Mouse (Mus musculus): ENCODE data around the gene Saysd1. TPM values are rescaled to one million over a fixed set of nuclear protein-coding genes. Genes with fewer than 3 reads are reported as not detected.
"Not testable (repeated sequence)": the region's sequence is repeated elsewhere in the genome, so short reads cannot be mapped to it uniquely, and the experiment has no call there.

The Saysd1 gene
- polyA plus RNA-seq, 1 experiment from 2014 or later = 11.2 TPM

- no peak overlapping the region for H3K4me3 ChIP-seq (ENCODE audit: low read length)
- no peaks in the 10 kb centered on the region for H3K9me3 ChIP-seq (ENCODE audit: control insufficient read depth, low read length)
- no peak overlapping the region for H3K9ac ChIP-seq (ENCODE audit: low read depth, low read length)
- H3K27me3 ChIP-seq (ENCODE audit: control insufficient read depth, insufficient read depth, low read length) = no peaks in the 10 kb centered on the region
- 59% methylated on average over 2 of the region's 2 CpGs for whole genome bisulfite sequencing
- H3K4me1 ChIP-seq (ENCODE audit: control insufficient read depth, insufficient read depth, low read length) = no peaks in the 10 kb centered on the region
- no peak for ATAC-seq (ENCODE audit: low FRiP score, low TSS enrichment)
- no peak overlapping the region for H3K27ac ChIP-seq (ENCODE audit: low read depth, low read length)
- no peaks in the 10 kb centered on the region for H3K36me3 ChIP-seq (ENCODE audit: control insufficient read depth, insufficient read depth, low read length)
- H3K4me2 ChIP-seq (replicated peaks; ENCODE audit: low read depth, low read length) = no peak overlapping the region
Measured at GRCm38 (mm10) chr14:20047291-20047690, 91.0 kb downstream of the Saysd1 start.

- 100% methylated on average over 1 of the region's 1 CpGs for WGBS
- Histone ChIP-seq H3K27ac (ENCODE audit: low read depth, low read length) (no peak overlapping the region), H3K27me3 (ENCODE audit: control insufficient read depth, insufficient read depth, low read length) (no peaks in the 10 kb centered on the region), H3K4me3 (ENCODE audit: low read length) (no peak overlapping the region), H3K36me3 (ENCODE audit: control insufficient read depth, insufficient read depth, low read length) (no peaks in the 10 kb centered on the region), H3K4me2 (replicated peaks; ENCODE audit: low read depth, low read length) (no peak overlapping the region), H3K9ac (ENCODE audit: low read depth, low read length) (no peak overlapping the region), H3K9me3 (ENCODE audit: control insufficient read depth, low read length) (no peaks in the 10 kb centered on the region), H3K4me1 (ENCODE audit: control insufficient read depth, insufficient read depth, low read length) (no peaks in the 10 kb centered on the region)
- no peak for ATAC-seq (ENCODE audit: low FRiP score, low TSS enrichment)
Measured at GRCm38 (mm10) chr14:20044036-20044435, 94.3 kb downstream of the Saysd1 start.

GRCm38 (mm10) chr14:20041836-20042235 is 96.5 kb downstream of the Saysd1 start:
- no peaks in the 10 kb centered on the region for H3K27me3 ChIP-seq (ENCODE audit: control insufficient read depth, insufficient read depth, low read length)
- no peak overlapping the region for H3K9ac ChIP-seq (ENCODE audit: low read depth, low read length)
- 68% methylated on average over 2 of the region's 2 CpGs for WGBS
- H3K4me2 ChIP-seq (replicated peaks; ENCODE audit: low read depth, low read length) = no peak overlapping the region
- no peak overlapping the region for H3K27ac ChIP-seq (ENCODE audit: low read depth, low read length)
- ATAC-seq (ENCODE audit: low FRiP score, low TSS enrichment) = no peak
- no peaks in the 10 kb centered on the region for H3K9me3 ChIP-seq (ENCODE audit: control insufficient read depth, low read length)
- H3K36me3 ChIP-seq (ENCODE audit: control insufficient read depth, insufficient read depth, low read length) = no peaks in the 10 kb centered on the region
- H3K4me3 ChIP-seq (ENCODE audit: low read length) = no peak overlapping the region
- no peaks in the 10 kb centered on the region for H3K4me1 ChIP-seq (ENCODE audit: control insufficient read depth, insufficient read depth, low read length)

DNA sequence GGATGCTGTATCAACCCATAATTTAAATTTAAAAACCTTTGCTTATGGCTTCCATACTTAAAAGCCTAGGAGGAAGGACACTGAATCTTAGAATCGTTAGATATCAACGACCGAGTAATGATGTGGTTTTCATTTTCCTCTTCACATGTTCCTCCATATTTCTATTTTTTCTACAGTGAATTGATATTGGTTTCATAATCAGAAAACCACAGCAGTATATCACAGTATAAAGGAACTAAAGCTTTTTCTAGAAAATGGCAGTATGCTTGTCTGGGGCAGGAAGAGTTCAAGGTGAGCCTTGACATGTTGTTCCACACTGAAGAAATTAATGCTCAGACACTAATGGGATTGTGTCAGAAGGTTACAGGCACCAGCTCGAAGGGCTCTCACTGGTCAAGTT is 97.4 kb downstream of the Saysd1 start:
- WGBS = 88% methylated on average over 4 of the region's 4 CpGs

GRCm38 (mm10) chr14:20039795-20040194 is 98.5 kb downstream of the Saysd1 start:
- ATAC-seq (ENCODE audit: low FRiP score, low TSS enrichment) = no peak
- H3K9me3 ChIP-seq (ENCODE audit: control insufficient read depth, low read length) = no peaks in the 10 kb centered on the region
- 87% methylated on average over 2 of the region's 2 CpGs for WGBS
- no peak overlapping the region for H3K9ac ChIP-seq (ENCODE audit: low read depth, low read length)
- no peak overlapping the region for H3K4me3 ChIP-seq (ENCODE audit: low read length)
- no peak overlapping the region for H3K4me2 ChIP-seq (replicated peaks; ENCODE audit: low read depth, low read length)
- no peaks in the 10 kb centered on the region for H3K27me3 ChIP-seq (ENCODE audit: control insufficient read depth, insufficient read depth, low read length)
- H3K27ac ChIP-seq (ENCODE audit: low read depth, low read length) = no peak overlapping the region
- no peaks in the 10 kb centered on the region for H3K36me3 ChIP-seq (ENCODE audit: control insufficient read depth, insufficient read depth, low read length)
- H3K4me1 ChIP-seq (ENCODE audit: control insufficient read depth, insufficient read depth, low read length) = no peaks in the 10 kb centered on the region

More for the DNA sequence above, 97.4 kb downstream of the Saysd1 start:
- Histone ChIP-seq H3K27me3 (ENCODE audit: control insufficient read depth, insufficient read depth, low read length) (no peaks in the 10 kb centered on the region), H3K36me3 (ENCODE audit: control insufficient read depth, insufficient read depth, low read length) (no peaks in the 10 kb centered on the region), H3K27ac (ENCODE audit: low read depth, low read length) (no peak overlapping the region), H3K4me2 (replicated peaks; ENCODE audit: low read depth, low read length) (no peak overlapping the region), H3K9ac (ENCODE audit: low read depth, low read length) (no peak overlapping the region), H3K9me3 (ENCODE audit: control insufficient read depth, low read length) (no peaks in the 10 kb centered on the region), H3K4me1 (ENCODE audit: control insufficient read depth, insufficient read depth, low read length) (no peaks in the 10 kb centered on the region), H3K4me3 (ENCODE audit: low read length) (no peak overlapping the region)
- ATAC-seq (ENCODE audit: low FRiP score, low TSS enrichment) = no peak

GRCm38 (mm10) chr14:20032738-20033116 is 105.6 kb downstream of the Saysd1 start:
- Histone ChIP-seq H3K36me3 (ENCODE audit: control insufficient read depth, insufficient read depth, low read length) (no peaks in the 10 kb centered on the region), H3K9ac (ENCODE audit: low read depth, low read length) (no peak overlapping the region), H3K4me1 (ENCODE audit: control insufficient read depth, insufficient read depth, low read length) (no peaks in the 10 kb centered on the region), H3K4me2 (replicated peaks; ENCODE audit: low read depth, low read length) (no peak overlapping the region), H3K27ac (ENCODE audit: low read depth, low read length) (no peak overlapping the region), H3K9me3 (ENCODE audit: control insufficient read depth, low read length) (no peaks in the 10 kb centered on the region), H3K27me3 (ENCODE audit: control insufficient read depth, insufficient read depth, low read length) (no peaks in the 10 kb centered on the region), H3K4me3 (ENCODE audit: low read length) (no peak overlapping the region)
- 40% methylated on average over 2 of the region's 3 CpGs for WGBS
- ATAC-seq (ENCODE audit: low FRiP score, low TSS enrichment) = no peak

- ATAC-seq (ENCODE audit: low FRiP score, low TSS enrichment) = no peak
- WGBS = 78% methylated on average over 19 of the region's 19 CpGs
Measured at GRCm38 (mm10) chr14:20032016-20032737, 106.2 kb downstream of the Saysd1 start.

GRCm38 (mm10) chr14:20029606-20030005 is 108.7 kb downstream of the Saysd1 start:
- H3K4me2 ChIP-seq (replicated peaks; ENCODE audit: low read depth, low read length) = no peak overlapping the region
- 37% methylated on average over 3 of the region's 3 CpGs for WGBS
- no peak for ATAC-seq (ENCODE audit: low FRiP score, low TSS enrichment)
- H3K9ac ChIP-seq (ENCODE audit: low read depth, low read length) = no peak overlapping the region
- no peaks in the 10 kb centered on the region for H3K9me3 ChIP-seq (ENCODE audit: control insufficient read depth, low read length)
- no peaks in the 10 kb centered on the region for H3K27me3 ChIP-seq (ENCODE audit: control insufficient read depth, insufficient read depth, low read length)
- no peak overlapping the region for H3K27ac ChIP-seq (ENCODE audit: low read depth, low read length)
- no peak overlapping the region for H3K4me3 ChIP-seq (ENCODE audit: low read length)
- H3K4me1 ChIP-seq (ENCODE audit: control insufficient read depth, insufficient read depth, low read length) = no peaks in the 10 kb centered on the region; the same call in 1 of the 2 replicates
- no peaks in the 10 kb centered on the region for H3K36me3 ChIP-seq (ENCODE audit: control insufficient read depth, insufficient read depth, low read length)

More at GRCm38 (mm10) chr14:20032016-20032737, 106.2 kb downstream of the Saysd1 start:
- Histone ChIP-seq H3K9me3 (ENCODE audit: control insufficient read depth, low read length) (no peaks in the 10 kb centered on the region), H3K4me3 (ENCODE audit: low read length) (no peak overlapping the region), H3K4me2 (replicated peaks; ENCODE audit: low read depth, low read length) (no peak overlapping the region), H3K27me3 (ENCODE audit: control insufficient read depth, insufficient read depth, low read length) (no peaks in the 10 kb centered on the region), H3K9ac (ENCODE audit: low read depth, low read length) (no peak overlapping the region), H3K36me3 (ENCODE audit: control insufficient read depth, insufficient read depth, low read length) (no peaks in the 10 kb centered on the region), H3K4me1 (ENCODE audit: control insufficient read depth, insufficient read depth, low read length) (no peaks in the 10 kb centered on the region), H3K27ac (ENCODE audit: low read depth, low read length) (no peak overlapping the region)

DNA sequence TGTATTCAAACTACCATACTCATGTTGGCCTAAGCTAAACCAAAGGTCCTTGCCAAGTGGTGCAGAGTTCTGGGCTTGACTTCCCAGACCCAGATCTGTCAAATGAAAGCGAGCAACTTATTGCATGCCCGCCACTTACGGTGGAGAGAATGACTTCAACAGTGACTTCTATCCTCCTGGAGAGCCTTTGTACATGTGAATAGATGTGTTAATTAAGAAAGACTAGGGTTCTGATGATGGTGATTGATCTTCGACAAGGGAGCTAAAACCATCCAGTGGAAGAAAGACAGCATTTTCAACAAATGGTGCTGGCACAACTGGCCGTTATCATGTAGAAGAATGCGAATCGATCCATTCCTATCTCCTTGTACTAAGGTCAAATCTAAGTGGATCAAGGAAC is 110.9 kb downstream of the Saysd1 start:
- H3K9ac ChIP-seq (ENCODE audit: low read depth, low read length); H3K27ac ChIP-seq (ENCODE audit: low read depth, low read length); H3K4me3 ChIP-seq (ENCODE audit: low read length); H3K4me1 ChIP-seq (ENCODE audit: control insufficient read depth, insufficient read depth, low read length); H3K4me2 ChIP-seq (replicated peaks; ENCODE audit: low read depth, low read length); H3K9me3 ChIP-seq (ENCODE audit: control insufficient read depth, low read length); ATAC-seq (ENCODE audit: low FRiP score, low TSS enrichment); H3K27me3 ChIP-seq (ENCODE audit: control insufficient read depth, insufficient read depth, low read length); H3K36me3 ChIP-seq (ENCODE audit: control insufficient read depth, insufficient read depth, low read length): not testable (repeated sequence)
- WGBS = 96% methylated on average over 7 of the region's 7 CpGs
